Mouse (Mus musculus) CH12F3 (cell line): Measurements from ENCODE around the gene Stk36.

ENCODE experiments used
- in situ Hi-C: fragments of 300-500 bp; cut with MboI; formaldehyde crosslinking; loops from 2 replicates; pipeline ENCODE4 v1.14.3; 2020; ENCODE audit warnings: low sequenced_read_pairs

Stk36 gene

DNA sequence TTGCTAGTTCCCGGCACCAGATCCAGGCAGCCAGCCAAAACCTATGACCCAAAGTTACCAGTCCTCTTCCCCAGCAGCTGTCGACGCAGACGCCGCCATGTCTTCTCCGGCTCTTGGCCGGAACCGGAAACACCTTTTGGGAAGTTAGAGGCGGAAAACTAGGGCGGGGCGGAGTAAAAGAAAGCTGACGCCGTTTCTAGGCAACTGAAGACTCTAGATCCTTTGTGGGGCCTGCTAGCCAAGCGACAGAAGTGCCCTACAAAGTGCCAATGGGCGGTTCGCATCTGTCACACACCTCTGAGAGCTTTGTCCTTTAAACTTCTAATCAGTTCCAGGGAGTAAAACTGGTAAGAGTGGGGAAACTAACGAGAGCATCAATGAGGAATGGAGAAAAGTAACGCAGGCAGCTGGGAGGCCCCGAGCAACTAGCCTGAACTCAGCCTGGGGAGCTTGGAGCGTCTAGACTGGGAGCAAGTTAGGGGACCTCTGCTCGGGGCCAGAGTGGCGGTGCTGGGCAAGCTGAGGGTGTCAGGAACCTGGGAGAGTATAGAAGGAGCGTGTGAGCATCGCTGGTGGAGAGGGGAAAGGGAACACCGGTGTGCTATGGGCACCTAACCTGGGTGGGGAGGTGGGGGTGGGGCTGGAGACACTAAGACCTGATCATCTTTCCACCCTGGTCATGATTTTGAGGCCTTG lies at the start of gene Stk36, which contains the start of gene Rnf25:
Gene Stk36 (plus strand): TSS at position 179 of the 696 bp plus-strand sequence.
Gene Rnf25 (minus strand): TSS at position 131 of the 696 bp plus-strand sequence.
- in situ Hi-C loops = no loop called here

DNA sequence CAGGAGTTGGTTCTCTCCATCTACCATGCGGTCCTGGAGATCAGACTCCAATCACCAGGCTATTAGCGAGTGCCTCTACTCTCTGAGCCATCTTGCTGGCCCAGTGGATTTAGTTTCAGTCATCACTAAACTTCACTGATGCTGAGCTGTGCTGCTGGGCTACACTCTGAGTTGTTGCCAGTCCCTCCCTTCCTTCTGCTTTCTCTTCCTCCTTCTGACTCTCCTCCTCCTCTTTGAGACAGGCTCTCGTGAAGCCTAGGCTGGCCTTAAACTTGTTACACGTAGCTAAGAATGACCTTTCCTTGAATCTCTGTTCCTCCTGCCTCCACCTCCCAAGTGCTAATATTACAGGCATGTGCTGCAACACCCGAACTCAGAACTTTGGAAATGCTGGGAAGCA lies 42.2 kb upstream of the Stk36 start:
- in situ Hi-C loops = no loop called here

DNA sequence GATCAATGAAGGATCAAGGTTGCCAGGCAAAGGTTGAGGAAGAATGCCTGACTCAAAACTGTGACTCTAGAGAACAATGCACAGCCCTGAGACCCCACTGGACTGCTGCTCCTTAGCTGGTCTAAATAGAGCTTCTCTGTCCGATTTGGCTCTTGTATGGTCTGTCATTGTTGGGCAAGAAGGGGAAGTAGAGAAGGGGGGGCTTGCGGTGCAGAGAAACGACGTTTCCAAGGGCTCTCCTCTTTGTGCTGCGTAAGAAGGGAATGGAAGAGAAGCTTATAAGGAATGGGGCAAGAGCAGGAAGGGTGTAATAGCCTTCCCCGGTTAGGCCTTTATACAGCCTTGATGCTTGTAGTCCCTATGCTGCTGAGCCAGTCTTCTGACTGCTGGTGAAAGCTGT lies 35.4 kb upstream of the Stk36 start:
- in situ Hi-C loops = no loop called here

DNA sequence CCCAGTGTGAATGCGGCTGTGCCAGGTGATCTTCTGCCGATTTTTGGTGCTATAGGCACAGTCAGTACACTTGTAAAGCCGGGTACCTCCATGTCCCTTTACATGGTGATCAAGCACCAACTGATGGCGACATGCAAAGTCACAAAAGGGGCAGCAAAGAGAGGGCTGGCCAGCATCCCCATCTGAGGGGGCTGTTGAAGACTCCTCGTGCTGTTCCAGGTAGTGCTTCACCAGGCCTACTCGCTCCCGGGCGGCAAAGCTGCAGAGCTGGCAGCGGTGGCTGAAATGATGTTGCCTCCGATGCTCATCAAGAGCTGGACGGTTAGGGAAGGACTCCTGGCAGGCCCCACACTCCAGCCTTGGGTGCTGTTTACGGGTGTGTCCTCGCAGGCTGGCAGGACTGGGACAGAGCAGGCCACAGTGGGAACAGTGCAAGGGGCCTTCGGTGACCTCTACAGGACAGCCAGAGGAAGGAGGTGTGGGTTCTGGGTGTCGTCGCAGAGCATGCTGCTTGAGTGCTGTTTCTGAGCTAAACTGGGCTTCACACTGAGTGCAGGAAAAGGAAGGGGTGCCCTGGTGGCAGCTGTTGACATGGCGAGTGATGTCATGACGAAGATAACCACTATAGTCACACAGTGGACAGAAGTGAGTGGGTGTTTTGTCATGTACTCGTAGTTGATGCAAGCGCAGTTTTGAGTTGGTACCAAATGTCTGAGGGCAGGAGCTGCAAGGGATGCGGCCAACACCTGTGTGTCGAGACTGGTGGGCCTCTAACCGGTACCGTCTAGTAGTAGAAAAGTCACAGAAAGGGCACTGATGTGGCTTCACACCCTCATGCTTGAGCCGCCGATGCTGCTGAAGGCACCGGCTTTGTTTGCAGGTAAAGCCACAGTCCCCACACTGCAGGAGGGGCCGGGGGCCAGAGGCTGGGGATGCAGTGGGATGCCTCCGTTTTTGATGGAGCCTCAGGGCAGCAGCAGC lies 31.2 kb upstream of the Stk36 start:
- in situ Hi-C loops = no loop called here

DNA sequence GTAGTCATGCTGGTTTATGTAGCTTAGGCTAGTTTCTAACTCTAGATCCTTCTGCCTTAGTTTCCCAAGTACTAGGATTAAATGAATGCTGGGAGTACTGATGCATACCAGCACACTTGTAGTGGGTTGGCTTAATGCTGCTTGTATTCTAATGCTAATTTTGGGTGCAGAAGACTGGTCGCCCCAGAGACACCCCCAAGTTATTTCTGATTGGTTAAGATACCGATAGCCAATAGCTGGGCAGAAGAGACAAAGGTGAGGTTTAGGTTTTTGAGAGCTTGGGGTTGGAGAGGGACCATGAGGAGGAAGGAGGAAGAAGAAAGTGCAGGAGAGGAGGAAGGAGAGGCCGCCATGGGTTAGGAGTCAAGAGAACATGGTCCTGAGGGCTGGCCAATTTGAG lies 18.6 kb upstream of the Stk36 start:
- in situ Hi-C loops = no loop called here

DNA sequence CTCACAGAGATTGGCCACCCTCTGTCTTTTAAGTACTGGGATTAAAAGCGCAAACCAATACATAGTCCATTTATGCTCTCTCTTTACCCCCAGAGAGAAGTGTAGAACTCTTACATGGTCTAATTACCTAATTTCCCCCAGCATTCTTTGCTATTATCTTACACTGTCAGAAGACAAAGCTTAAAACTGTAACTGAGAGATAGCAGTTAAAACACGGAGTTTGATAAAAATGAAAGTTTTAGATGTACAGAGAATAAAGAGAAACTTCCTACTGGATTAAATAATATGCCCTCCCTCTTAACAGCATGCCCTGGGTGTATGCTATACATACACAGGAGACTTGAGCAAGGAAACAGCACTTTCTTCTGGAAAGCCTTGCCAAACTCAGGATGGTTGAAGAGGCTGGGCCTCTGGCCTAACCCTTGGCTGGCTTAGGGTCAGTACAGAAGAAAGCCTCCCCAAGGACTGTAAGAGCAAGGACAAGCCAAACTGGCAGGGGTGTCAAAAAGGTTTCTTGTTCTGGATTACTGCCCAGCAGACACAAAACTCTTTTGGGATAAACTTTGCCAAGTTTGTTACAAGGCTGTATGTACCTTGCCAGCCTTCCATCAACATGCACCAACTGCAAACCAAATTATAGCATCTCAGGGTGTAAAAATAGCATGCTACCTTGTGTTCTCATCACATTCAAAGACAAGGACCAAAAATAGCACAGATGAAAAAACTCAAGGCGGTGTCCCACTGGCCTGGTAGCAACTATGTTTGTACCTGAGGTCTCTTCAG lies 16.4 kb upstream of the Stk36 start:
- in situ Hi-C loops = no loop called here

DNA sequence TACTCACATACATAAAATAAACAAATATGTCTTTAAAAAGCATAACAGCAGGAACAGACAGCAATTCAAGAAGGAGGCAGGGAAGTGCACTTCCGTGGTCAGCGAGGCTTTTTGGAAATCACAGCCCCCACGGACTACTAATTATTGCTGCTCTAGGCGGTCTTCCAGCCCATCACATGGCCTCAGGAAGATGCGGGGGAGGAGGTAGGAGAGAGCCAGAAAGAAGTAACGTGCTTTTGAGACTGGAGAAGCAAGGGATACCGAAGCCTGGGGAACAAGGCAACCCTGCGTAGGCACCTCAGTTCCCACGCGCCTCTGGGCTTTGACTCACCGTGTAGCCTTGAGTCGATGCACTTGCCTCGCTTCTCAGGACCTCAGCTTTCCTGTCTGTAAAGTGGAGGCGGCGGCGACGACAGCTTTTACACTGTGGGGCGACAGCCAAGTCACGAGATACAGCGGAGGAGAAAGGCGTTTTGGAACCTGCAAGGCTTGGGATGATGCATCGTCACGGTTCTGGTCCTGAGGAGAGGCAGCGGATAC lies 13.9 kb upstream of the Stk36 start:
- in situ Hi-C loops = no loop called here

DNA sequence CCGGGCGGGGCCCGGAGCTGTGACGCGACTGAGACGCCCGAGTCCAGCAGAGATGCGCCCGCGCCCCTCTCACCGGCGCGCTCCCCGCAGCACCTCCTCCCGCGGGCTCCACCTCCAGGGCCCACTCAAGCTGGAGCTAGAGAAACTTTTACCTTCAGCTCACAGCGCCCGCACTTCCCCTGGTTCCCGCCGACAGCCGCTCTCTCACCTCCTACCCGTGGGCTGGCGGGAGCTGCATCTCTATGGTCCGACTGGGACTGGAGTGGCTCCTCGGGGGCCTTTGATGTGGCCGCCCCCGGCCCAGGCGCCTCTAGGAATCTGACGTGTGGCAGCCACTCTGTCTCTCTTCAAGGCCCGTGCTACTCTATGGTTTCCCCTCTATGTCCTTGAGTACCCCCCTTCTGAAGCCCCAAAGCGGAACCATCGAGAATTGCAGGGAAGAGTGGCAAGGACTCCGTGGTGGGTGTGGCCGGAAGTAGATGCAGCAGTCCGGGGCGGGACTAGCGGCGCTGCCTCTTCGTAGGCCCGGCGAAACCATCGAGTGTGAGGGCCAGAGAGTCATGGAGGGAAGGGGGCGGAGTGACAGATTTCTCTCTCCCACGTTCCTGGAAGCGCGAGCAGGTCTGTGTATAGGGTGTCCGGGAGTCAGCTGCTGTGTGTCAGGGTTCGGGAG lies 13.3 kb upstream of the Stk36 start, which contains the start of the genes Zfp142 and Bcs1l:
Gene Zfp142 (minus strand): TSS at position 474 of the 673 bp plus-strand sequence.
Gene Bcs1l (plus strand): TSS at position 517 of the 673 bp plus-strand sequence.
- in situ Hi-C loops = no loop called here

DNA sequence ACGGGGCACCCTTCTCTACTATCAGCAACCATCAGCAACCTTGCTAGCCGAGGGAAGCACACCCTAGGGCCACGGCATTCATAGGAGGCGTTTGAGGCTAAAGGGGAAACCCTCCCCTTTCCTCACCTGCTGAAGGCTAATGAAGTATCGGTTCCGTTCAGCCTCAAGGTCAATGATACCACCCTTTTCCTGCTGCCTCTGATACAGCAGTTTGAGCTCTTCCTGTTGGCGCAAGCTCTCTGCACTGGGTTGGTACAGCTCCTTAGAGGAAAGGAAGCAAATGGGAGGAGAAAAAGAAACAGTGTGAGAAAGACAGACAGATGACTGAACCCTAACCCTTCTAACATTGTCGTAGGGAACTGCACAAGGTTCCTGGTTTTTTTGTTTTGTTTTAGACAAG lies 6.8 kb upstream of the Stk36 start:
- in situ Hi-C loops = no loop called here

DNA sequence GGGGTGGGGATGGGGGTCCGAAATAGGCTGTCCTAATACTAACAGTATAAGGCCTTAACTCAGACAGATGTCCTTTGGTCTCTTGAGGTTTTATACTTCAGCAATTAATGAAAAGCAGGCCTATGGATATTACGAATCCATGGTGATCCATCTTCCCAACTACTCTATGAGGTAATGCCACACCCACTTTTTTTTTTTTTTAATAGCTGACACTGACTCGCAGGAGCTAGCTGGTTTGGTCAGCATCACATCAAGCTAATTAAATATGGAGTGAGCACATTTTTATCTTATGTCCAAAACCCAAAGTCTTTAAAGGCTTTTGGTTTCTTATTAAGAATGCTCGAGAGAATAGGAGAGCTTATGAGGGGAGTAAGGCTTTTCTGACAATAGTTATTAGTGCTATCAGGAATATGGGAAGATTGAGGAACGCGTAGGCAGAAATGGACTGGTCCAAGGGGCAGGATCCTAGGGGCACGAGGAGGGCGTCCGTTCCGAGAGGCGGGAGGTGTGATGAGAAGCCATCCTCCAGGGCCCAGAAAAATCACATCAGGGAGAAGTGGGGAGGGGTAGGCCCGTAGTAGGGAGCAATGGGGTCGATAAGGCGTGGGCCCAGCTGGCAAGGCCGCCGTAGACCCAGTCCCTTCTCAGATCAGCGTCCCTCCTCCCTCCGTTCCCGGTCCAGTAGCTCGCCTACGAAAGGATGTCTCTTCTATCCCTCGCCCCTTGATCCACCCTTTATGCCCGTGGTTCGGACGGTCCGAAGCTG lies 561 bp upstream of the Stk36 start:
- in situ Hi-C loops = no loop called here

DNA sequence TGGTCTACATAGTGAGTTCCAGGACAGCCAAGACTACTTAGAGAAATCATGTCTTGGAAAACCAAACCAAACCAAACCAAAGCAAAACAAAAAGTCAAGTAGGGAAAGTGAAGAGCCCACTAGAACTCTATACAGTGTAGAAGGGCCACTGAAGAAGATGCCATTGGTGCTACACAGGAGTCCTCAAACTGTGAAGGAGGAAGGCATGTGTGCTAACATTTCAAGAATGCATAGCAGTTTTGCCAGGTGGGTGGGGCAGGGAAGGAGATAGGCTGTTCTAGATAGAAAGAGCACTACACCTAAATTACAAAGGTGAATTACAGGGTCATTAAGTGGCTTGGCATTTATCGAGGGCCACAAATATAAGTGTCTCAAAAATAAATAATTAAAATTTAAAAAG lies 22.9 kb downstream of the Stk36 start:
- in situ Hi-C loops = no loop called here

DNA sequence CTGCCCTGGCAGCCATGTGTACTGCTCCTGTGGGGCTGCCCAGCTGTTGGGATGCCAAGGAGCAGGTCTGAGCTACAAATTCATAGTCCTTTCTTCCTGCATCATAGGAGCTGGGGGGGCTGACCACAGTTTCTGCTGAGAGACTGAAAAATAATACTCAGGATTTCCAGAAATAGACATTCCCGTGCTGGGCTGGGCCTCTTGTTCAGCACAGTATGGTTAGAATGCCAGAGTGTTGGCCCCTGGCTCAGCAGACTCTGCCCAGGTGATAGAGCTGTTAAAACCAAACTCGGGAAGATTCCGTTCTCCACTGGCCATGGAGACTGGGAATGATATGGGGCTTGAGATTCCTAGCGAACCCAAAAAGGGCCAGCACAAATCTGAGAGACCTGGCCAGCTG lies 24.8 kb downstream of the Stk36 start:
- in situ Hi-C loops = no loop called here

DNA sequence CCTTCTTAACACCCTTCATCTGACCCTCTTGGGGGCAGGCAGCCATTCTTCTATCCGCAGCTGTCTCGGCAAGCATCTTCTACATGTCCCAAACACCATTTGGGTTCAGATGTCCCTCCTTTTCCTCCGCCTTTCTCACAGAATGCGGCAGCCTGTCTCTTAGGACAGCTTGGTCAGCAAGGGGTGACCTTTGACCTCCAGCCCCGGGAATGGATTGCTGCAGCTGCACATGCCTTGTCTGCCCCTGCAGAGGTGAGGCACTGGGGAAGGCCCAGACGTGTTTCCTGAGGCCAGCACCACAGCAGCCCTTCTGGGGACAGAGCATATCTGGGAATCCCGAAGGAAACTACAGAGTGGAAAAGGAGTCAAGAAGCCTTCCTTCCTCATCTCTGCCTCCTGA lies 26.8 kb downstream of the Stk36 start:
- in situ Hi-C loops = no loop called here

DNA sequence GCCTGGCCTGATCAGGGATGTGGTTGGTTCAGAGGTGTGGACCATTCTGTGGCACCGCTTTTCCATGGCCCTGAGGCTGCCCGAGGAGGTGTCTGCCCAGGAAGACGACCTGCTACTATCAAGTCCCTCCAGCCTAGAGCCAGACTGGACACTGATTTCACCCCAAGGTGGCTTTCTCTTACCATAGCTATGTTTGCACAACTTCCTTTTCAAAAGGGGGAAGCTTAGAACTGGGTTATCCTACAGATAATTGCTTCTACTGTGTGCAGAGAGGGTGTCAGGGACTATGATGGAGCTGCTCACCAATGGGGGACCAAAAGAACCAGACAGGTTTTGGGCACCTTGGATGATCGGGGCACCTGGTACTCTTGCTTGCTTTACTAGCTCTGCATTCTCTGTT lies 31.5 kb downstream of the Stk36 start:
- in situ Hi-C loops = no loop called here

DNA sequence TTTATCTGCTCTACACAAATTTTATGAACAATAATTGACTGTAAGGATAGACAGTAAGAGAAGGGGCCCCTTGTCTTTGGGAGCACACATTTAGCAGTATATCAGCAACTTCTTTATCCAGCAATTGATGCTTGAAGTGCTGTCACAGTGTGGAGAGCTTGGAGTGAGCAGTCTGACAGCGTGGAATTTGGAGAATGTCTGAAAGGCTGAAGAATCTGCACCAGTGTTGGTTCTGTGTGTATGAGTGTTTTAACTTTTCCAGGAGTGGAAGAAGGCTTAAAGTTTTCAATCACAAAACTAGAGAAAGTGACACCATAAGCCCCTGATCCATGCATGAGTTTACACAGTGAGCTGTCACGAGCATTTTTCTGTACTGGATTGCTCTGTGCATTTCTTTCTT lies 42.3 kb downstream of the Stk36 start:
- in situ Hi-C loops = no loop called here

DNA sequence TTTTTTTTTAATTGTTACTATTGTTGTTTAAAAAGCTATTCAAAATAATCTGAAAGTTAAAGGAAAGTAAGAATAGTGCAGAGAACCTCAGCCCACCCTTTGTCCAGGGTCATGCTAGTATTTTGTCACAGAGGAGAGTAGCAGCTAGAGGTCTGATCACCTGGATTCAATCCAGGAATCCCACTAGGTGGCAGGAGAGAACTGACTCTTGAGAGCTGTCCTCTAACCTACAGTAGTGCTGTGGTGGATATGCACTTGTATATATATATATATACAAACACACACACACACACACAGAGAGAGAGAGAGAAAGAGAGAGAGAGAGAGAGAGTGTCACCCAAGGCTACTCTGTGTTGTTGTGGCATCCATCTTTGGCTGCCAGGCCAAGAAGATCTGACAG lies 42.7 kb downstream of the Stk36 start:
- in situ Hi-C loops = no loop called here

DNA sequence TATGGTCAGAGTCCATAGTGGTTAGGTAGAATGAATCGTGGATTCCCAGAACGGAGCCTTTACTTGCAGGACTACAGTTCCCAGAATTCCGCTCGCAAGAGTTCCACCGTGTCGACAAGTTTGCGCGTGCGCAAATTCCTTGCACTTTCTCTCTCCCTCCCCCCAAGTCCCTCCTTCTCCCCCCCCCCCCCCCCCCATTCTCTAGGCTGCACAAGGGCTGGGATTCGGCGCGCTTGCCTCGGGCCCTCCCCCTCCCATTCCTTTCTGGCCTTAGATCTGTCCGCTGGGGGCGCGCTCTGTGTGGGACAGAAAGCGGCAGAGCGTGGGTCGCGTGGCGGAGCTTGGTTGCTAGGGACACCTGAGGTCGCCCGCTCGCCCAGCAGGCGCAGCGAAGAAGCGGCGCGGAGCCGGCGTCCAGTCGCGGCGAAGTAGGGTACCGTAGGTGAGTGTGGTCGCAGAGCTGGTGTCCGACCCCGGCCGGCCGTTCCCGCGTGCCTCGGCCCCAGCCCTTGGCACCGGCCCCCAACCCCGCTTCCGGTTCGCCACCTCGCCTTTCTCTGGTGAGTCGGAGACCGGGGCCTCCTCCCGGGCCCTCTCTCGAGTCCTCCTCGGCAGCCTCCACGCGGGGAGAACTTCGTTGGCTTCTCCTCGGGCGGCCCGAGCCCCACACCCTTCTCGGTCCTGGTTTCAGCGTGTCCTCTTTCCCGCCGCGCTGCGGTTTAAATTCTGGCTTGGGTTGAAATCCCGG lies 60.4 kb downstream of the Stk36 start, which contains the start of gene Ttll4:
Gene Ttll4 (plus strand): TSS at position 298 of the 748 bp plus-strand sequence.
- in situ Hi-C loops = no loop called here

DNA sequence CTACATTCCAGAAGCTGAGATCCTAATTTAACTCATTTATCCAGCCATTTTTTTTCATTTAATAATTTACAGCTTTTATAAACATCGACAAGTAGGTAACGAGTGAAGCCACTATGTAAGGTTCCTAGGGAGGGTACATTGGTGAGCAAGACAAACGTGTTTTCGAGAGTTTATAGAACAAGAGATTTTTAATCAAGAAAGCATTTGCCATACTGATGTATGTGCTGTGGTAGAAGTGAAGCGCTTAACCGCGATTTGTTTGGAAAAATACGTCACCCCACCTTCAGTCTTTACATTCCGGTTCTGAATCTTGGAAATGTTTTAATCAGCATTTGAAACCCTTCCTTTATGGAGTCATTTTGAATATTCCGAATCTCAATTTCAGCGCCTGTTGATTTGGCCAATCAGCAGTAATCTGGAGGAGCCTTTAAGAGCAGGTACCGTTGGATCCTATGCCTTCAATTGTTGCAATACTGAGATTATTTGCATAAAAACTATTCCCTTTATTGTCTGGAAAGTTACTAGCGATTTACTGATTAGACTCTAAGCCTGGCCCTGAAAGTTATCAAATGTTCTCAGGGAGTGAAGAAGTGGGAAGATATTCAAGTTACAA lies 61.1 kb downstream of the Stk36 start:
- in situ Hi-C loops = no loop called here
